Mouse (Mus musculus) intestine, embryonic 15.5 days (tissue): ENCODE data around the gene Bbs9. TPM values are rescaled to one million over a fixed set of nuclear protein-coding genes. Genes with fewer than 3 reads are reported as not detected.

Experiments used
- polyA plus RNA-seq: library from polyadenylated mRNA; unstranded; fragments of >200 nt; fragmentation: Nextera tagmentation; extraction: Ambion mirVana; gene quantifications from 2 replicates; pipeline ENCODE4 v1.2.1, GENCODE M21; 2015

The Bbs9 gene
- polyA plus RNA-seq, 1 experiment from 2014 or later = 13.1 TPM

Other genes with a start within 250 kb of the Bbs9 start
- 4.2 and 4.3 TPM in 2 replicates for gene Zfp599, start 215.8 kb upstream of the Bbs9 start, polyA plus RNA-seq
- gene Zfp810, start 168.1 kb upstream of the Bbs9 start, polyA plus RNA-seq = 12.4 and 13.3 TPM in 2 replicates
- 40.5 and 42.4 TPM in 2 replicates for gene Anln, start 86.5 kb upstream of the Bbs9 start, polyA plus RNA-seq
- gene 9530077C05Rik, start 64.2 kb upstream of the Bbs9 start, polyA plus RNA-seq = 2.9 and 4.4 TPM in 2 replicates
- gene Gm17545, start 21.4 kb upstream of the Bbs9 start, polyA plus RNA-seq = not detected in 2 replicates
- 70.1 and 73.2 TPM in 2 replicates for gene Rp9, start 6.0 kb upstream of the Bbs9 start, polyA plus RNA-seq